Mouse (Mus musculus) embryonic facial prominence, embryonic 14.5 days (tissue): ENCODE data around the gene Gucd1. TPM values are rescaled to one million over a fixed set of nuclear protein-coding genes. Genes with fewer than 3 reads are reported as not detected.
A peak's percentile ranks its signal among the peaks of the same experiment; 100 is the strongest.

Source experiments
- ATAC-seq: fragments of 200-750 bp; cut with Nextera tagmentation; 2 replicates; pipeline ENCODE4 v1.8.0; 2017; ENCODE audit warnings: low read depth, moderate number of reproducible peaks, moderate TSS enrichment
- DNase-seq: peaks from one replicate; pipeline ENCODE4 v3.0.0-alpha.2; 2015; ENCODE audit warnings: low spot score
- H3K27ac ChIP-seq: fragments of 300-500 bp; sonication (generic); replicated peaks from 2 replicates; pipeline ENCODE4 v1.5.1; 2014; ENCODE audit warnings: low read depth, mild to moderate bottlenecking, low read length, moderate library complexity
- H3K27me3 ChIP-seq: fragments of 300-500 bp; sonication (generic); replicated peaks from 2 replicates; pipeline ENCODE4 v1.6.1; 2014; ENCODE audit warnings: low read length; ENCODE audit not compliant: control insufficient read depth, insufficient read depth
- H3K36me3 ChIP-seq: fragments of 300-500 bp; sonication (generic); 2 replicates; pipeline ENCODE4 v1.6.1; 2014; ENCODE audit warnings: low read length, mixed read lengths; ENCODE audit not compliant: control insufficient read depth, insufficient read depth
- H3K4me1 ChIP-seq: fragments of 300-500 bp; sonication (generic); 2 replicates; pipeline ENCODE4 v1.6.1; 2014; ENCODE audit warnings: antibody characterized with exemption, low read length; ENCODE audit not compliant: control insufficient read depth, insufficient read depth
- H3K4me2 ChIP-seq: fragments of 300-500 bp; sonication (generic); 2 replicates; pipeline ENCODE4 v1.6.1; 2014; ENCODE audit warnings: low read depth, mild to moderate bottlenecking, low read length, moderate library complexity, mixed read lengths
- H3K4me3 ChIP-seq: fragments of 300-500 bp; sonication (generic); 2 replicates; pipeline ENCODE4 v1.5.1; 2014; ENCODE audit warnings: low read depth, mild to moderate bottlenecking, low read length
- H3K9ac ChIP-seq: fragments of 300-500 bp; sonication (generic); 2 replicates; pipeline ENCODE4 v1.6.1; 2014; ENCODE audit warnings: low read depth, mild to moderate bottlenecking, low read length, moderate library complexity, mixed read lengths
- H3K9me3 ChIP-seq: fragments of 300-500 bp; sonication (generic); 2 replicates; pipeline ENCODE4 v1.6.1; 2016; ENCODE audit warnings: low read length; ENCODE audit not compliant: control insufficient read depth
- WGBS: fragments of 180-500 bp; shearing (Covaris S2); extraction: QIAGEN DNeasy Blood & Tissue Kit; methylation state at CpG from one replicate; pipeline ENCODE4 v1.1.7; 2014; 5-methylcytosine and 5-hydroxymethylcytosine counted together
- polyA plus RNA-seq: library from polyadenylated mRNA; unstranded; fragments of >200 nt; fragmentation: Nextera tagmentation; extraction: Ambion mirVana; gene quantifications from 2 replicates; pipeline ENCODE4 v1.2.1, GENCODE M21; 2014

The Gucd1 gene
- polyA plus RNA-seq, 1 experiment from 2014 or later, result 32.9 TPM

GRCm38 (mm10) chr10:75559676-75560548 lies 42.1 kb upstream of the Gucd1 start, which contains the start of gene Lrrc75b:
Lrrc75b (minus strand) TSS chr10:75560330.
- peak within 1 kb of the TSS; percentile 76 for H3K9ac ChIP-seq
- 1% methylated on average over 49 of the region's 75 CpGs for WGBS
- H3K27me3 ChIP-seq, result peaks cover 20% of the 10 kb centered on the region
- H3K4me1 ChIP-seq, result peaks cover 33% of the 10 kb centered on the region
- peak within 1 kb of the TSS; percentile 97 for H3K4me2 ChIP-seq
- H3K9me3 ChIP-seq, result no peaks in the 10 kb centered on the region
- peak; percentile 41 for ATAC-seq
- H3K36me3 ChIP-seq, result no peaks in the 10 kb centered on the region
- H3K4me3 ChIP-seq, result peak within 1 kb of the TSS; percentile 63
- peak within 1 kb of the TSS; percentile 55 for H3K27ac ChIP-seq
- no peak for DNase-seq

- DNase-seq, result no peak
- Histone ChIP-seq H3K27ac (peak overlapping the region; percentile 55), H3K9ac (peak overlapping the region; percentile 76), H3K4me1 (peaks cover 33% of the 10 kb centered on the region), H3K9me3 (no peaks in the 10 kb centered on the region), H3K36me3 (no peaks in the 10 kb centered on the region), H3K27me3 (peaks cover 20% of the 10 kb centered on the region), H3K4me3 (peak overlapping the region; percentile 63), H3K4me2 (peak overlapping the region; percentile 97)
- 3% methylated on average over 14 of the region's 14 CpGs for WGBS
- no peak for ATAC-seq
These were observed 41.4 kb upstream of the Gucd1 start for GRCm38 (mm10) chr10:75559041-75559675.

- H3K4me1 ChIP-seq, result peaks cover 33% of the 10 kb centered on the region
- H3K27me3 ChIP-seq, result peaks cover 20% of the 10 kb centered on the region
- H3K4me2 ChIP-seq, result peak overlapping the region; percentile 97
- no peaks in the 10 kb centered on the region for H3K9me3 ChIP-seq
- peak; percentile 67 for DNase-seq
- no peak overlapping the region for H3K9ac ChIP-seq
- 41% methylated on average over 3 of the region's 3 CpGs for WGBS
- no peaks in the 10 kb centered on the region for H3K36me3 ChIP-seq
- peak; percentile 45 for ATAC-seq
- peak overlapping the region; percentile 55 for H3K27ac ChIP-seq
- H3K4me3 ChIP-seq, result peak overlapping the region; percentile 63
These were observed 40.7 kb upstream of the Gucd1 start for GRCm38 (mm10) chr10:75558515-75558914.

GRCm38 (mm10) chr10:75556026-75556425 lies 38.3 kb upstream of the Gucd1 start:
- H3K9ac ChIP-seq, result no peak overlapping the region
- peak overlapping the region; percentile 39; the same call in 1 of the 2 replicates for H3K27ac ChIP-seq
- DNase-seq (peak; percentile 76), ATAC-seq (peak; percentile 34; the same call in 1 of the 2 replicates)
- no peak overlapping the region for H3K4me3 ChIP-seq
- H3K4me2 ChIP-seq, result no peak overlapping the region
- peaks cover 33% of the 10 kb centered on the region for H3K4me1 ChIP-seq
- no peaks in the 10 kb centered on the region for H3K36me3 ChIP-seq
- 33% methylated on average over 9 of the region's 9 CpGs for WGBS
- H3K27me3 ChIP-seq, result peaks cover 10% of the 10 kb centered on the region
- no peaks in the 10 kb centered on the region for H3K9me3 ChIP-seq

GRCm38 (mm10) chr10:75555557-75555956 lies 37.8 kb upstream of the Gucd1 start:
- Histone ChIP-seq H3K9ac (no peak overlapping the region), H3K4me1 (peaks cover 32% of the 10 kb centered on the region), H3K36me3 (no peaks in the 10 kb centered on the region), H3K9me3 (no peaks in the 10 kb centered on the region), H3K4me3 (no peak overlapping the region), H3K4me2 (no peak overlapping the region), H3K27ac (peak overlapping the region; percentile 39; the same call in 1 of the 2 replicates), H3K27me3 (peaks cover 6% of the 10 kb centered on the region)
- DNase-seq (no peak), ATAC-seq (no peak)
- WGBS, result 55% methylated on average over 6 of the region's 6 CpGs

- Histone ChIP-seq H3K27me3 (no peaks in the 10 kb centered on the region; the same call in 1 of the 2 replicates), H3K4me1 (peaks cover 24% of the 10 kb centered on the region), H3K4me2 (no peak overlapping the region), H3K9ac (no peak overlapping the region), H3K27ac (no peak overlapping the region), H3K36me3 (no peaks in the 10 kb centered on the region), H3K4me3 (no peak overlapping the region), H3K9me3 (no peaks in the 10 kb centered on the region)
- ATAC-seq (no peak), DNase-seq (no peak)
- 89% methylated on average over 8 of the region's 8 CpGs for WGBS
These were observed 36.3 kb upstream of the Gucd1 start for GRCm38 (mm10) chr10:75554090-75554489.

GRCm38 (mm10) chr10:75552701-75553450 lies 35.1 kb upstream of the Gucd1 start:
- 68% methylated on average over 13 of the region's 13 CpGs for WGBS
- H3K27me3 ChIP-seq, result no peaks in the 10 kb centered on the region
- no peaks in the 10 kb centered on the region for H3K9me3 ChIP-seq
- no peak overlapping the region for H3K4me2 ChIP-seq
- H3K9ac ChIP-seq, result no peak overlapping the region
- no peaks in the 10 kb centered on the region for H3K36me3 ChIP-seq
- ATAC-seq, result no peak
- H3K27ac ChIP-seq, result no peak overlapping the region
- no peak overlapping the region for H3K4me3 ChIP-seq
- DNase-seq, result no peak
- peaks cover 16% of the 10 kb centered on the region for H3K4me1 ChIP-seq

- no peak for ATAC-seq
- no peak for DNase-seq
- Histone ChIP-seq H3K9ac (no peak overlapping the region), H3K4me3 (no peak overlapping the region), H3K4me1 (peaks cover 17% of the 10 kb centered on the region), H3K9me3 (no peaks in the 10 kb centered on the region), H3K36me3 (no peaks in the 10 kb centered on the region), H3K4me2 (no peak overlapping the region), H3K27ac (no peak overlapping the region), H3K27me3 (no peaks in the 10 kb centered on the region)
- 68% methylated on average over 2 of the region's 2 CpGs for WGBS
These were observed 34.3 kb upstream of the Gucd1 start for GRCm38 (mm10) chr10:75552106-75552505.
